Mouse (Mus musculus): ENCODE measurements around the gene Cntn3. TPM values are rescaled to one million over a fixed set of nuclear protein-coding genes. Genes with fewer than 3 reads are reported as not detected.

Gene Cntn3
- polyA plus RNA-seq, 1 experiment: not detected

DNA sequence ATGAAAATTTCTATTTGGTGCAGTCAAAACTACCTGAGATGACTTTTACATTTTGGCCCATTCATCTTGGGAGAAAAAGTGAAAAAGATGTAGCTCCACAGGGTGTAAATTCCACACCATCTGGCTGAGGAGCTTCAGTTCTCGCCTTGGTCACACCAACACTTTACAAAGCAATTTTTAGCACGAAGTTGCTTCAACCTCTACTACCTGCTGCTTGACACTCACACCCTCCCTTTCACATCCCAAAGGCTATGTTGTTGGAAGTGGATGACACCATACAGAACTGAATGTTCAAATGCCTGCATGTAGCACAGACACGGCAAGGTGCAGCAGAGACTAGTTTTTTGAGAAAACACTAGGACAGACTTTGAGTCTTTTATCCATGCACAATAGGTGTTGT is 240.8 kb downstream of the Cntn3 start:
- H3K4me3 ChIP-seq (replicated peaks): no peak overlapping the region
- no peaks in the 10 kb centered on the region for H3K27me3 ChIP-seq (replicated peaks)
- no peak for TF ChIP-seq GATA1 (IDR thresholded peaks at IDR 0.05; ENCODE audit: borderline replicate concordance, low read length)
- TF ChIP-seq FLI1 (IDR thresholded peaks at IDR 0.05; ENCODE audit: low read length): no peak
- no peaks in the 10 kb centered on the region for H3K9me3 ChIP-seq
- no peaks in the 10 kb centered on the region for H3K4me1 ChIP-seq
- no peaks in the 10 kb centered on the region for H3K36me3 ChIP-seq (replicated peaks; ENCODE audit: low read length)

DNA sequence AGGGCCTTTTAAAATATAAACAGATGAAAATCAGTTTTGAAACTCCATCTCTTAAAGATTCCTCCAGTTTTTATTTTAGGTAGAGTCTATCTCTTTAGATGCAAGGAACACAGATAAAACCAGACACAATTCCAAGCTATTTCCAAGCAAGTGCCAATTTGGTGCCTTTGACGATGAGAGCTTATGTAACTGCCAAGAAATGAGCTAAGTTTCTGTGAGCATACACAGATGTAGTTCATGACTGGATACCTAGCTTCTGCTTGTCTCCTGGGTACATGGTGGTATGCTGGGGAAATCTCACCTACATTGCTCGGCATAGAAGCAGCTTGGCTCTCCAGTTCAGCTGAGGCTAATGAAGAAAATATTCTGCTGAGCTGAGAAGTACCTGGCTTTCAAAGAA is 246.2 kb downstream of the Cntn3 start:
- Histone ChIP-seq H3K9me3 (no peaks in the 10 kb centered on the region), H3K27me3 (replicated peaks) (no peaks in the 10 kb centered on the region), H3K4me1 (no peaks in the 10 kb centered on the region), H3K4me3 (replicated peaks) (no peak overlapping the region), H3K36me3 (replicated peaks; ENCODE audit: low read length) (no peaks in the 10 kb centered on the region)
- TF ChIP-seq GATA1 (IDR thresholded peaks at IDR 0.05; ENCODE audit: borderline replicate concordance, low read length): no peak
- no peak for TF ChIP-seq FLI1 (IDR thresholded peaks at IDR 0.05; ENCODE audit: low read length)

DNA sequence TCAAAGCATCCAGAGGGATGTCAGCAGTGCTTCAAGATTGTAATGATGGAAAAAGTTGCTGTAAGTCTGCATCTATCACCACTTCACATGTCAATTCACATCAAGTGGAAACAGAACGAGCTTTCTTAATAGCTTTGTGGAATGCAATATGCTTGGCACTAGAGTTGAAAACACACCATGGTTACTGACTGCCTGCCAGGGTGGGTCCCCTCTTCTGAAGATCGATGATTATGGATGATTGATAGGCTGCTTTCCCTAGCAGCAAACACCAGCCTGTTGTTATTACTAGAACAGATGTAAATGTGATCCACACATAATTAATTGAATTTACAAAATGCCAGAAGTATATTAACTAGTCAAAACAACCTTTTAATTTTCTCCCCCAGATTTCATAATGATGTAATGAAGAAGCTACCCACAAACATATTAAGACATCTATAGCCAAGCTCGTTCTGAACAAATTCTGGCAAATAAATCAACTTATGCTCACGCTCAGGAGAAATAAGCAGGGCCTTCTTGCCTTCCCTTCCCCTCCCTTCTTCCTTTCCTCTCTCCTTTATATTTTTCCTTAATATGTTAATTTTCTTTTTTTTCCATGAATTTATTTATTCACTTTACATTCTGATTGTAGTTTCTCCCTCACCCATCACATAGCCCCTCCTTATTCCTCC is 250.2 kb downstream of the Cntn3 start:
- Histone ChIP-seq H3K27me3 (replicated peaks) (no peaks in the 10 kb centered on the region), H3K9me3 (no peaks in the 10 kb centered on the region), H3K4me3 (replicated peaks) (no peak overlapping the region), H3K4me1 (no peaks in the 10 kb centered on the region), H3K36me3 (replicated peaks; ENCODE audit: low read length) (no peaks in the 10 kb centered on the region)
- no peak for TF ChIP-seq FLI1 (IDR thresholded peaks at IDR 0.05; ENCODE audit: low read length)
- no peak for TF ChIP-seq GATA1 (IDR thresholded peaks at IDR 0.05; ENCODE audit: borderline replicate concordance, low read length)

DNA sequence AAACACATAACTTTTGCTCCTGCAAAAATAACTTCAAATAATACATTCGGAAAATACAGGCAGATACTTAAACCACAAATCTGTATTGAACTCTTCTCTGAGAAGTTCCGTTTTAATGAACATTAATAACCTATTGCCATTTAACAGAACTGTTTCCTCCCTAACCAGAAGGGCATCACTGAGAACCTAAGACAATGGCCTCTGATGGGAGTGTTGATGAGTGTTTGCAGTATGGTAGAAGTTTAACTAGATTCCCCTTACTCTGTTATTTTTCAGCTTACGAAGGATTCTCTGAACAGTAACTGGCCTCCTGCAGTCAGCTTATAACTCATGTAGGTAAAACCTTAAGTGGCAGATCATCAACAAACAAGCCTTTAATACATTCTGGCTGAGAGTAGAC is 253.1 kb downstream of the Cntn3 start:
- no peaks in the 10 kb centered on the region for H3K4me1 ChIP-seq
- TF ChIP-seq FLI1 (IDR thresholded peaks at IDR 0.05; ENCODE audit: low read length): no peak
- TF ChIP-seq GATA1 (IDR thresholded peaks at IDR 0.05; ENCODE audit: borderline replicate concordance, low read length): no peak
- no peaks in the 10 kb centered on the region for H3K27me3 ChIP-seq (replicated peaks)
- no peak overlapping the region for H3K4me3 ChIP-seq (replicated peaks)
- no peaks in the 10 kb centered on the region for H3K9me3 ChIP-seq
- H3K36me3 ChIP-seq (replicated peaks; ENCODE audit: low read length): no peaks in the 10 kb centered on the region

DNA sequence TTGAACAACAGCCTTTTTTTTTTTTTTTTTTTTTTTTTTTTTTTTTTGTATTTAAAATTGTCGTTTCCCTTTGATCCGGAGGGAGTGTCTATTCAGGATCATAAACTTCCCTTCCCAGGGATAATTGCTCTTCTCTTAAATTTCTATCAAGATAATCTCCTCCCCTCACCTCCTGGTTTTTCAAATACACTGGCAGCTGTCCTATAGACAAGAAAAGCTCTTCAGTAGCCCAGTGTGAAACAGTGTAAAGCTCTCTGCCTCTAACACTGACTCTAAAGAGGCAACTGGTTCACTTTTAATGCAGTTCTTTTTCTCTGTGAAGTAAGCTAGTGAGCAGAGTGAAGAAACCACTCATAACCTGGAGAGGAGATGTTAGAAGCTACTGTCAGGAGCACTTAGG is 290.0 kb downstream of the Cntn3 start:
- TF ChIP-seq FLI1 (IDR thresholded peaks at IDR 0.05; ENCODE audit: low read length): no peak
- no peak for TF ChIP-seq GATA1 (IDR thresholded peaks at IDR 0.05; ENCODE audit: borderline replicate concordance, low read length)
- H3K9me3 ChIP-seq: no peaks in the 10 kb centered on the region
- no peaks in the 10 kb centered on the region for H3K36me3 ChIP-seq (replicated peaks; ENCODE audit: low read length)
- H3K27me3 ChIP-seq (replicated peaks): no peaks in the 10 kb centered on the region
- no peak overlapping the region for H3K4me3 ChIP-seq (replicated peaks)
- H3K4me1 ChIP-seq: no peaks in the 10 kb centered on the region

DNA sequence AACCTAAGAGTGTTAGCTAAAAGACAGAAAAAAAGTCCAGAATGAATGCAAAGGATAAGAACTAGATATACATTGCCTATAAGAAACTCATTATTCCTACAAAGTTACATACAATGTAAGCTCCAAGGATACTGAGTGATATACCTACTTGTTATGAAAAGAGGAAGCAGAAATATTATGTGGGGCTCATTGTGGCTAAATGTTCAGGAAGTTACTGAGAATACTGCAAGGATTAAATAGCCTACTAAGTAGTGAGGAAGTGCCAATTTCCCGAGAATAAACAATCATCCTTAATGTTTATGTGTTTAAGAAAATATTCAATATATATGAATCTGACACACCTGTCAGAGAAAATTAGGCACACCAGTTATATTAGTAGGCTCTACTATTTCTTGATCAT is 341.9 kb downstream of the Cntn3 start:
- TF ChIP-seq GATA1 (IDR thresholded peaks at IDR 0.05; ENCODE audit: borderline replicate concordance, low read length): no peak
- no peak for TF ChIP-seq FLI1 (IDR thresholded peaks at IDR 0.05; ENCODE audit: low read length)
- H3K4me1 ChIP-seq: no peaks in the 10 kb centered on the region
- peaks cover 3% of the 10 kb centered on the region; the same call in 1 of the 2 replicates for H3K9me3 ChIP-seq
- no peaks in the 10 kb centered on the region for H3K36me3 ChIP-seq (replicated peaks; ENCODE audit: low read length)
- no peak overlapping the region for H3K4me3 ChIP-seq (replicated peaks)
- no peaks in the 10 kb centered on the region for H3K27me3 ChIP-seq (replicated peaks)

DNA sequence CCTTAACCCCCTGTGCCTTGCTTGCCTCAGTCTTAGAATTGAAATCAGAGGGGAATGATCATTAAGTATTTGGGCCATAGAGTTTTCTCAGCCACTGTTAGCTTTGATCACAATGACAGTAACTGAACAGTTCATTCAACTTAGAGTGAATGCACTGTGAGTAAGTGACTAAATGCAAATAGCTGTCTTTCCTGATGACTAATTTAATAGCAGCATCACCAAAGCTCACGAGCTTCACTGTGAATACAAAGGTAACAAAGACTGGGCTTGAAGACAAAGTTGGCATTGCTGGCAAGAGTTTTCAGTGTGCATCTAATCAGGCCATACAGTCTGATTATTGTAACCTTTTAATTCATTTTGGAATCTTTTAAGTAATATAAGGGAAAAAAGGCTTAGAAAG is 386.6 kb downstream of the Cntn3 start:
- no peaks in the 10 kb centered on the region for H3K27me3 ChIP-seq (replicated peaks)
- H3K4me3 ChIP-seq (replicated peaks): no peak overlapping the region
- H3K36me3 ChIP-seq (replicated peaks; ENCODE audit: low read length): no peaks in the 10 kb centered on the region
- no peaks in the 10 kb centered on the region for H3K4me1 ChIP-seq
- no peaks in the 10 kb centered on the region for H3K9me3 ChIP-seq
- TF ChIP-seq GATA1 (IDR thresholded peaks at IDR 0.05; ENCODE audit: borderline replicate concordance, low read length) (no peak), FLI1 (IDR thresholded peaks at IDR 0.05; ENCODE audit: low read length) (no peak)

DNA sequence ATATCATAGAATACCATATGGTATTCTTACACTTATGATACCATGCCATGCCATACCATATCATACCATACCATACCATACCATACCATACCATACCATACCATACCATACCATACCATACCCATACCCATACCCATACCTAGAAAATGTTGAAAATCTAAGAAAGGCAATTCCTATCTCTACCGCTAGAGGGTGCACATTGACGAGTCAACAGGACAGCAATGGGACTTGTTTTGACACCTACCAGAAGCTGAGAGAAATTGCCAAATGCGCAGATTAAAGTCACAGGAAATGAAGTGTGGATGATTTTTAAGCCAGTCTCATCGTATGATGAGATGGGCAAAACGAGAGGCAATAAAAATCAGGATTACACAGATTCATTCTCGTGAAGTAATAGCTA is 402.0 kb downstream of the Cntn3 start:
- Histone ChIP-seq H3K36me3 (replicated peaks; ENCODE audit: low read length) (no peaks in the 10 kb centered on the region), H3K9me3 (no peaks in the 10 kb centered on the region), H3K27me3 (replicated peaks) (no peaks in the 10 kb centered on the region), H3K4me3 (replicated peaks) (no peak overlapping the region), H3K4me1 (no peaks in the 10 kb centered on the region)
- TF ChIP-seq GATA1 (IDR thresholded peaks at IDR 0.05; ENCODE audit: borderline replicate concordance, low read length): no peak
- TF ChIP-seq FLI1 (IDR thresholded peaks at IDR 0.05; ENCODE audit: low read length): no peak

DNA sequence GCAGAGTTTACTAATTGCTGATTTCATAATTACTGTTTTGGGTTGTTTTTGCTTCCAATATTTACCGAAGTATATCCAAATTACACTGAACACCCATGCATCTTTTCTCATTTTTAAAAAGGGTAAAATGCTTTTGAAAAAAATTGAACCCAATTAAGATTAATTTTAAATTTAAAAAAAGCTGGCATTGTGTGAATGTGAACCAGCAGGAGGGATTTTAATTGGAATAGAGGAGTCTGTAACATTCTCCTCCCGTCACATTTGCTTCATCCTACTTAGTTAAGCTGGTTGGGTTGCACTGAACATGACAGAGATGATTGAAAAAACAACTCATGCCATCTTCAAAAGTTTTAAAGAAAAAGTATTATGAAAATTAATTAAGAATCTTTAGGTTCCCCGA is 411.7 kb downstream of the Cntn3 start:
- no peaks in the 10 kb centered on the region for H3K36me3 ChIP-seq (replicated peaks; ENCODE audit: low read length)
- no peaks in the 10 kb centered on the region for H3K4me1 ChIP-seq
- H3K9me3 ChIP-seq: no peaks in the 10 kb centered on the region
- TF ChIP-seq FLI1 (IDR thresholded peaks at IDR 0.05; ENCODE audit: low read length) (no peak), GATA1 (IDR thresholded peaks at IDR 0.05; ENCODE audit: borderline replicate concordance, low read length) (no peak)
- no peaks in the 10 kb centered on the region for H3K27me3 ChIP-seq (replicated peaks)
- no peak overlapping the region for H3K4me3 ChIP-seq (replicated peaks)

DNA sequence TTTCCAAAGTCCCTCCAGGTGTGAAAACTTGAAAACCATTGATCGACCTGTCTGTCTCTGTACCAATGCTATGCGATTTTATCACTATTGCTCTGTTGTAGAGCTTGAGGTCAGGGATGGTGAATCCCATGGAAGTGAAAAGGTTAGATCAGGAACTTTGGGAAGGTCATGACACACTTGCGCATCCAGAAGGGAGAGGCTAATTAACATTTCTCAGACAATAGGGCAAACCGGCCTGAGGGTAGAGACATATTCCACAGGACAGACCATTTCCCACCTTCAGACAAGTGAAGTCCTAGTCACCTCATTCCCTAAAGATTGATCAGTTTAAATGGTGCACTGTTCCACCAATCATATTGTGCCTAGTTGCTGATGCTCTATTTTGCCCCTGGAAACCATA is 451.2 kb downstream of the Cntn3 start:
- no peak for TF ChIP-seq FLI1 (IDR thresholded peaks at IDR 0.05; ENCODE audit: low read length)
- TF ChIP-seq GATA1 (IDR thresholded peaks at IDR 0.05; ENCODE audit: borderline replicate concordance, low read length): no peak
- Histone ChIP-seq H3K9me3 (no peaks in the 10 kb centered on the region), H3K36me3 (replicated peaks; ENCODE audit: low read length) (no peaks in the 10 kb centered on the region), H3K4me1 (no peaks in the 10 kb centered on the region), H3K27me3 (replicated peaks) (no peaks in the 10 kb centered on the region), H3K4me3 (replicated peaks) (no peak overlapping the region)

DNA sequence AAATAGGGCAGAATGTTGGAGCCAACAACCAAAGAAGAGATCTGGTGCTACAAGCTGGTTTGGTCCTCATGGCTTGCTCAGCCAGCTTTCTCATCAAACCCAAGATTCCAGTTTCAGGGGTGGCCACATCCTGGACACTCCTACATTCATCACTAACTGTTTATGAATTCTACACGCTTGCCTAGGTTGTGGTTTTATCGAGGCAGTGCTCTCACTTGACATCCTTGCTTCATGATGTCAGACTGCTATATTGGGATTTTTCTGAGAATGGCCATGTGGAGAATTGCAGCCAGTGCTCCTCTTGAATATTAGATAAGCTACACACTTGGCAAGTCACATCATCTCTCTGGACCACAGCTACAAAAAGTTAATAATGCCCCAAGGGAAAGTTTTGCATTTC is 452.9 kb downstream of the Cntn3 start:
- Histone ChIP-seq H3K36me3 (replicated peaks; ENCODE audit: low read length) (no peaks in the 10 kb centered on the region), H3K4me1 (no peaks in the 10 kb centered on the region), H3K9me3 (no peaks in the 10 kb centered on the region), H3K27me3 (replicated peaks) (no peaks in the 10 kb centered on the region), H3K4me3 (replicated peaks) (no peak overlapping the region)
- TF ChIP-seq GATA1 (IDR thresholded peaks at IDR 0.05; ENCODE audit: borderline replicate concordance, low read length) (no peak), FLI1 (IDR thresholded peaks at IDR 0.05; ENCODE audit: low read length) (no peak)

All from megakaryocyte, embryonic 14.5 days (primary cell).